Mouse (Mus musculus): Measurements from ENCODE around the gene Aff3.

- TF ChIP-seq CTCF (IDR thresholded peaks at IDR 0.05; ENCODE audit: low read depth) (no peak), EP300 (IDR thresholded peaks at IDR 0.05; ENCODE audit: low read depth) (no peak)
These were observed 266.2 kb downstream of the Aff3 start for GRCm38 (mm10) chr1:38398566-38398965.
